Mouse (Mus musculus): ENCODE results near the gene Sult2b1. TPM values are rescaled to one million over a fixed set of nuclear protein-coding genes. Genes with fewer than 3 reads are reported as not detected.

Gene Sult2b1
- polyA plus RNA-seq, 1 experiment from 2014 or later, result 1.5 TPM

GRCm38 (mm10) chr7:45721234-45721571 lies 63.3 kb downstream of the Sult2b1 start:
- Histone ChIP-seq H3K4me2 (no peak overlapping the region), H3K9me3 (ENCODE audit: control insufficient read depth, low read length) (no peaks in the 10 kb centered on the region), H3K4me1 (ENCODE audit: control insufficient read depth, insufficient read depth, low read length) (peaks cover 24% of the 10 kb centered on the region), H3K9ac (ENCODE audit: low read length) (no peak overlapping the region), H3K27ac (ENCODE audit: low read depth, low read length) (no peak overlapping the region), H3K4me3 (ENCODE audit: low read depth, low read length) (no peak overlapping the region), H3K27me3 (ENCODE audit: control insufficient read depth, insufficient read depth, low read length) (no peaks in the 10 kb centered on the region), H3K36me3 (ENCODE audit: control insufficient read depth, insufficient read depth, low read length) (peaks cover 31% of the 10 kb centered on the region)
- ATAC-seq (ENCODE audit: low FRiP score), result no peak
- WGBS, result 89% methylated on average over 7 of the region's 7 CpGs
- peak; percentile 81 for DNase-seq (ENCODE audit: low spot score, missing footprints)

- peaks cover 25% of the 10 kb centered on the region for H3K36me3 ChIP-seq (ENCODE audit: control insufficient read depth, insufficient read depth, low read length)
Observed at GRCm38 (mm10) chr7:45720413-45721233, 63.8 kb downstream of the Sult2b1 start, which contains the start of gene Fam83e. TSS of gene Fam83e (plus strand) at chr7:45721212.

DNA sequence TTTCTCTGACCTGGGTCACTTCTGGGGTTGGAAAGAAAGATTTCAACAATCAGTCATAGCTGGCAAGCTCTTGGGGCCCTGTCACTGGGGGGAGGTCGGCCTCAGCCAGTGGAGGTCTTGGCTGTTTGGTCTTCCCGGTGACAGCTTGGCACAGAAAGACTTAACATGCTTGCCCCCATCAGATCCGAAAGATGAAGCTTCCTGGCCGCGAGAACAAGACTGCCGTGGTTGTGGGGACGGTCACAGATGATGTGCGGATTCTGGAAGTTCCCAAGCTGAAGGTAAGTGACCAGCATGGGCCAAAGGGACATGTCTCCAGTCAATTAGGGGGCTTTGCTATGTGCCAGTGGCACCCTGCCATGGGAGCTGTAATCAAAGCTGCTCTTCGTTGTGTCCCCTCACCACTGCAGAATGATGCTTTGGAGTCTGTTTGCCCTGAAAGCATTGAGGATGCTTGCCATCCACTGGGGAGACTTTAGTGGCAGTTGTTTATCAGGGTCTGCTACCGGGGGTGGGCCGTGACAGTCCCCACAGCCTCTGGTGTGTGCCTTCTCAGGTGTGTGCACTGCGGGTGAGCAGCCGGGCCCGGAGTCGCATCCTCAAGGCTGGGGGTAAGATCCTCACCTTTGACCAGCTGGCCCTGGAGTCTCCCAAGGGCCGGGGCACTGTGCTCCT lies 64.6 kb downstream of the Sult2b1 start:
- H3K4me1 ChIP-seq (ENCODE audit: control insufficient read depth, insufficient read depth, low read length), result peaks cover 33% of the 10 kb centered on the region
- peaks cover 25% of the 10 kb centered on the region for H3K36me3 ChIP-seq (ENCODE audit: control insufficient read depth, insufficient read depth, low read length)
- peak; percentile 82 for DNase-seq (ENCODE audit: low spot score, missing footprints)
- no peaks in the 10 kb centered on the region for H3K9me3 ChIP-seq (ENCODE audit: control insufficient read depth, low read length)
- H3K4me2 ChIP-seq, result no peak overlapping the region; the same call in 1 of the 2 replicates
- WGBS, result 94% methylated on average over 15 of the region's 16 CpGs
- no peak overlapping the region for H3K4me3 ChIP-seq (ENCODE audit: low read depth, low read length)
- no peak for ATAC-seq (ENCODE audit: low FRiP score)
- no peak overlapping the region for H3K9ac ChIP-seq (ENCODE audit: low read length)
- no peak overlapping the region for H3K27ac ChIP-seq (ENCODE audit: low read depth, low read length)
- no peaks in the 10 kb centered on the region for H3K27me3 ChIP-seq (ENCODE audit: control insufficient read depth, insufficient read depth, low read length)

More at GRCm38 (mm10) chr7:45720413-45721233, 63.8 kb downstream of the Sult2b1 start, which contains the start of gene Fam83e:
- no peak within 1 kb of the TSS for H3K4me2 ChIP-seq
- DNase-seq (ENCODE audit: low spot score, missing footprints) (peak; percentile 81), ATAC-seq (ENCODE audit: low FRiP score) (no peak)
- no peak within 1 kb of the TSS for H3K9ac ChIP-seq (ENCODE audit: low read length)
- 82% methylated on average over 14 of the region's 14 CpGs for WGBS
- H3K27me3 ChIP-seq (ENCODE audit: control insufficient read depth, insufficient read depth, low read length), result no peaks in the 10 kb centered on the region
- no peaks in the 10 kb centered on the region for H3K9me3 ChIP-seq (ENCODE audit: control insufficient read depth, low read length)
- H3K27ac ChIP-seq (ENCODE audit: low read depth, low read length), result no peak within 1 kb of the TSS
- no peak within 1 kb of the TSS for H3K4me3 ChIP-seq (ENCODE audit: low read depth, low read length)
- peaks cover 30% of the 10 kb centered on the region for H3K4me1 ChIP-seq (ENCODE audit: control insufficient read depth, insufficient read depth, low read length)

DNA sequence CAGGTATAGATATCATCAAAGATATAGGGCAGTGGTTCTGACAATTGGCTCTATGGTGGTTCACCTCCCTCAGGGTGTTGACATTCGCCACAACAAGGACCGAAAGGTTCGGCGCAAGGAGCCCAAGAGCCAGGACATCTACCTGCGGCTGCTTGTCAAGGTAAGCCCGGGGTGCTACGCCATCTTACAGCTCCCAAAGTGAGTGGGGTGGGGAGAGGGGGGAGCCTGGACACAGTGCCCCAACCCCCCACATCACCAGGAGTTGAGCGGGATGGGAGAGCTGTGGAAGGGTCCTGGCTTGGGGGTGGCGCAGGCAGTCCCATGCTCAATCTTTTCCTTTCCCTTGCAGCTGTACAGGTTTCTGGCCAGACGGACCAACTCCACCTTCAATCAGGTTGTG lies 65.3 kb downstream of the Sult2b1 start:
- peak overlapping the region; percentile 70 for H3K4me2 ChIP-seq
- no peak overlapping the region for H3K27ac ChIP-seq (ENCODE audit: low read depth, low read length)
- peaks cover 39% of the 10 kb centered on the region for H3K4me1 ChIP-seq (ENCODE audit: control insufficient read depth, insufficient read depth, low read length)
- peak overlapping the region; percentile 93 for H3K9ac ChIP-seq (ENCODE audit: low read length)
- ATAC-seq (ENCODE audit: low FRiP score), result no peak
- no peaks in the 10 kb centered on the region for H3K9me3 ChIP-seq (ENCODE audit: control insufficient read depth, low read length)
- peak overlapping the region; percentile 93 for H3K4me3 ChIP-seq (ENCODE audit: low read depth, low read length)
- DNase-seq (ENCODE audit: low spot score, missing footprints), result peak; percentile 80
- H3K36me3 ChIP-seq (ENCODE audit: control insufficient read depth, insufficient read depth, low read length), result peaks cover 21% of the 10 kb centered on the region
- H3K27me3 ChIP-seq (ENCODE audit: control insufficient read depth, insufficient read depth, low read length), result no peaks in the 10 kb centered on the region
- WGBS, result 84% methylated on average over 10 of the region's 10 CpGs

GRCm38 (mm10) chr7:45718331-45718730 lies 66.1 kb downstream of the Sult2b1 start:
- no peak for ATAC-seq (ENCODE audit: low FRiP score)
- Histone ChIP-seq H3K4me2 (peak overlapping the region; percentile 70), H3K9me3 (ENCODE audit: control insufficient read depth, low read length) (no peaks in the 10 kb centered on the region), H3K27ac (ENCODE audit: low read depth, low read length) (peak overlapping the region; percentile 80), H3K36me3 (ENCODE audit: control insufficient read depth, insufficient read depth, low read length) (peaks cover 17% of the 10 kb centered on the region), H3K27me3 (ENCODE audit: control insufficient read depth, insufficient read depth, low read length) (no peaks in the 10 kb centered on the region), H3K4me3 (ENCODE audit: low read depth, low read length) (peak overlapping the region; percentile 93), H3K9ac (ENCODE audit: low read length) (peak overlapping the region; percentile 93), H3K4me1 (ENCODE audit: control insufficient read depth, insufficient read depth, low read length) (peaks cover 41% of the 10 kb centered on the region)
- under 1% methylated on average over 20 of the region's 20 CpGs for WGBS
- no peak for DNase-seq (ENCODE audit: low spot score, missing footprints)

GRCm38 (mm10) chr7:45717918-45718297 lies 66.6 kb downstream of the Sult2b1 start, which contains the start of gene Sphk2:
TSS of gene Sphk2 (minus strand) at chr7:45718002.
- peak; percentile 100 for DNase-seq (ENCODE audit: low spot score, missing footprints)
- peak; percentile 78 for ATAC-seq (ENCODE audit: low FRiP score)
- WGBS, result under 1% methylated on average over 41 of the region's 41 CpGs
- peak within 1 kb of the TSS; percentile 80 for H3K27ac ChIP-seq (ENCODE audit: low read depth, low read length)
- H3K4me1 ChIP-seq (ENCODE audit: control insufficient read depth, insufficient read depth, low read length), result peaks cover 41% of the 10 kb centered on the region
- H3K36me3 ChIP-seq (ENCODE audit: control insufficient read depth, insufficient read depth, low read length), result peaks cover 21% of the 10 kb centered on the region
- H3K9ac ChIP-seq (ENCODE audit: low read length), result peak within 1 kb of the TSS; percentile 93
- H3K9me3 ChIP-seq (ENCODE audit: control insufficient read depth, low read length), result no peaks in the 10 kb centered on the region
- peak within 1 kb of the TSS; percentile 72 for H3K4me2 ChIP-seq
- peak within 1 kb of the TSS; percentile 93 for H3K4me3 ChIP-seq (ENCODE audit: low read depth, low read length)
- no peaks in the 10 kb centered on the region for H3K27me3 ChIP-seq (ENCODE audit: control insufficient read depth, insufficient read depth, low read length)

DNA sequence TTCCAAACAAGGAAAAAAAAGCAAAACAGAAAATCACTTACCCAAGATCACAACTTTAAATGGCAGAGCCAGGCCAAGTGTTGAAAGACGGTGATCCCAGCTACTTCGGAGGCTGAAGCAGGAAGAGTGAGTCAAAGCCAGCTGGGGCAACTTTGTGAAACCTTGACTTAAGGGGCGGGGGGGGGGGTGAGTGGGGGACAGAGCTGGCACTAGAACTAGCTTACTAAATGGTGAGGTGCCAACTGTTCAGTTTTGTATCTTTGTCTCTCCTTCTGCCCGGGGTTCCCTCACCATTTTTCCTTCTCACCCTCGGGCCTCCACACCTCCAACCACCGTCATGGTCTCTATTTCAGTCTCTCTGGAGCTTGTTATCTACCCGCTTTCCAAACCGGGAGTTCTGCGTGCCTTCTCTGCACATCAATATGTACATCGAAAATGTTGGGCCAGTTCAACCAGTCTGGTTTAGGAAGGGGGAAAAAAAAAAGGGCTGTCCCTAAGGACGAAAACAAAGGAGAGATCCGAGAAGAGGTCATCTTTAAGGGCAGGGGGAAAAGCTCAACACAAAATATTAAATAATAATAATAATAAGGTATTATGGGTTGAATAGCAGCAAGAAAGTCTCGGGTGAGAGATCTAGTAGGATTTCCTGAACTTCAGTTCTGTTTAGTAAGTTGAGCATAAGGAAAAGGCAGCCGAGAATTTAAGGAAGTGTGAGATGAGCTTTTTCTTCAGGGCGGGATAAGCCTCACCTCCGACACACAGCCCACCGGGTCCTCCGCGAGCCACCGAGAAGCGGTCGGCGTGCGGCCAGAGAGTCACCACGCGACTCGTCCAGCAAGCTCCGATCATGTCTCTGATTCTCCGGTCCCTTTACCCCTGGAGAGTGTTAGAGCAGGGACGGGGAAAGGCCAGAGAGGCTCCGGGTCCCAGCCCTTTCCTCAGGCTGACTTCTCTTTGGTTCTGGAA lies 67.2 kb downstream of the Sult2b1 start:
- peak overlapping the region; percentile 86 for H3K9ac ChIP-seq (ENCODE audit: low read length)
- peaks cover 26% of the 10 kb centered on the region for H3K36me3 ChIP-seq (ENCODE audit: control insufficient read depth, insufficient read depth, low read length)
- WGBS, result 12% methylated on average over 31 of the region's 31 CpGs
- peak overlapping the region; percentile 93 for H3K4me3 ChIP-seq (ENCODE audit: low read depth, low read length)
- ATAC-seq (ENCODE audit: low FRiP score) (peak; percentile 46), DNase-seq (ENCODE audit: low spot score, missing footprints) (peak; percentile 84)
- peak overlapping the region; percentile 72 for H3K4me2 ChIP-seq
- no peaks in the 10 kb centered on the region for H3K9me3 ChIP-seq (ENCODE audit: control insufficient read depth, low read length)
- H3K27me3 ChIP-seq (ENCODE audit: control insufficient read depth, insufficient read depth, low read length), result no peaks in the 10 kb centered on the region
- peak overlapping the region; percentile 74 for H3K27ac ChIP-seq (ENCODE audit: low read depth, low read length)
- peaks cover 41% of the 10 kb centered on the region for H3K4me1 ChIP-seq (ENCODE audit: control insufficient read depth, insufficient read depth, low read length)

GRCm38 (mm10) chr7:45716460-45716857 lies 68.0 kb downstream of the Sult2b1 start:
- H3K9me3 ChIP-seq (ENCODE audit: control insufficient read depth, low read length), result no peaks in the 10 kb centered on the region
- peak overlapping the region; percentile 24; the same call in 1 of the 2 replicates for H3K4me2 ChIP-seq
- ATAC-seq (ENCODE audit: low FRiP score), result no peak
- H3K36me3 ChIP-seq (ENCODE audit: control insufficient read depth, insufficient read depth, low read length), result peaks cover 27% of the 10 kb centered on the region
- H3K9ac ChIP-seq (ENCODE audit: low read length), result peak overlapping the region; percentile 12; the same call in 1 of the 2 replicates
- DNase-seq (ENCODE audit: low spot score, missing footprints), result no peak
- no peaks in the 10 kb centered on the region for H3K27me3 ChIP-seq (ENCODE audit: control insufficient read depth, insufficient read depth, low read length)
- peak overlapping the region; percentile 17 for H3K4me3 ChIP-seq (ENCODE audit: low read depth, low read length)
- WGBS, result 90% methylated on average over 3 of the region's 3 CpGs
- no peak overlapping the region for H3K27ac ChIP-seq (ENCODE audit: low read depth, low read length)
- H3K4me1 ChIP-seq (ENCODE audit: control insufficient read depth, insufficient read depth, low read length), result peaks cover 41% of the 10 kb centered on the region
